Mouse (Mus musculus) myocyte (in vitro differentiated cells): ENCODE results near the gene Leng9. TPM values are rescaled to one million over a fixed set of nuclear protein-coding genes. Genes with fewer than 3 reads are reported as not detected.

Experiments
- H3K27me3 ChIP-seq: one replicate; pipeline ENCODE4 v1.6.1; 2011; ENCODE audit not compliant: control insufficient read depth, insufficient read depth, insufficient read length
- H3K36me3 ChIP-seq: one replicate; pipeline ENCODE4 v1.6.1; 2011; ENCODE audit not compliant: control insufficient read depth, insufficient read depth
- H3K4me2 ChIP-seq: one replicate; pipeline ENCODE4 v1.6.1; 2011; ENCODE audit warnings: low read depth, control low read depth
- H3K4me3 ChIP-seq: one replicate; pipeline ENCODE4 v1.5.1; 2011; ENCODE audit warnings: mild to moderate bottlenecking, control low read depth, moderate library complexity
- H3K79me2 ChIP-seq: one replicate; pipeline ENCODE4 v1.6.1; 2011; ENCODE audit not compliant: control insufficient read depth, insufficient read depth
- H3ac ChIP-seq: one replicate; pipeline ENCODE4 v1.6.1; 2011; ENCODE audit not compliant: control insufficient read depth, insufficient read length
- CEBPB ChIP-seq: IDR thresholded peaks from 2 replicates; pipeline ENCODE4 v1.6.1; 2011; ENCODE audit warnings: mild to moderate bottlenecking, moderate library complexity; ENCODE audit not compliant: poor library complexity, insufficient read depth, severe bottlenecking
- E2F4 ChIP-seq: IDR thresholded peaks from one replicate; pipeline ENCODE4 v1.6.1; 2011; ENCODE audit warnings: mild to moderate bottlenecking, control low read depth, moderate library complexity; ENCODE audit not compliant: insufficient read depth
- MAX ChIP-seq: IDR thresholded peaks from one replicate; pipeline ENCODE4 v1.6.1; 2011; ENCODE audit warnings: low read depth, mild to moderate bottlenecking, control low read depth
- MYOD1 ChIP-seq, 3 experiments: IDR thresholded peaks; one replicate each; pipeline ENCODE4 v1.6.1; 2011; ENCODE audit warnings: control low read depth in 2 of 3, low read depth in 2 of 3, mild to moderate bottlenecking in 2 of 3, moderate library complexity in 1 of 3; ENCODE audit not compliant: insufficient read length in 2 of 3, control insufficient read depth in 1 of 3
- MYOG ChIP-seq, 3 experiments: IDR thresholded peaks; one replicate each; pipeline ENCODE4 v1.6.1; 2011; ENCODE audit warnings: control low read depth in 2 of 3, low read depth in 2 of 3, mild to moderate bottlenecking in 2 of 3; ENCODE audit not compliant: insufficient read length in 2 of 3, control insufficient read depth in 1 of 3, insufficient read depth in 1 of 3
- POLR2A ChIP-seq: IDR thresholded peaks from one replicate; pipeline ENCODE4 v1.6.1; 2011; ENCODE audit warnings: low read depth, mild to moderate bottlenecking, control low read depth, moderate library complexity; ENCODE audit not compliant: insufficient read length
- POLR2AphosphoS2 ChIP-seq: IDR thresholded peaks from one replicate; pipeline ENCODE4 v1.6.1; 2011; ENCODE audit warnings: low read depth, control low read depth; ENCODE audit not compliant: insufficient read length
- REST ChIP-seq: IDR thresholded peaks from one replicate; pipeline ENCODE4 v1.6.1; 2011; ENCODE audit warnings: mild to moderate bottlenecking, control low read depth, moderate library complexity; ENCODE audit not compliant: insufficient read depth, insufficient read length
- SRF ChIP-seq: IDR thresholded peaks from one replicate; pipeline ENCODE4 v1.6.1; 2011; ENCODE audit warnings: low read depth; ENCODE audit not compliant: control insufficient read depth, insufficient read length
- TCF12 ChIP-seq: IDR thresholded peaks from one replicate; pipeline ENCODE4 v1.6.1; 2011; ENCODE audit warnings: mild to moderate bottlenecking, control low read depth; ENCODE audit not compliant: poor library complexity, insufficient read depth, severe bottlenecking
- TCF3 ChIP-seq: IDR thresholded peaks from one replicate; pipeline ENCODE4 v1.6.1; 2011; ENCODE audit warnings: low read depth, control low read depth; ENCODE audit not compliant: insufficient read length
- USF1 ChIP-seq: IDR thresholded peaks from one replicate; pipeline ENCODE4 v1.6.1; 2011; ENCODE audit warnings: low read depth, mild to moderate bottlenecking, control low read depth, moderate library complexity
- polyA plus RNA-seq: library from polyadenylated mRNA; unstranded; fragments of >200 nt; fragmentation: generic; extraction: Trizol; gene quantifications from one replicate; pipeline ENCODE4 v1.2.1, GENCODE M21; 2012; ENCODE audit warnings: missing spikeins

The Leng9 gene
- polyA plus RNA-seq, result 3.2 TPM

DNA sequence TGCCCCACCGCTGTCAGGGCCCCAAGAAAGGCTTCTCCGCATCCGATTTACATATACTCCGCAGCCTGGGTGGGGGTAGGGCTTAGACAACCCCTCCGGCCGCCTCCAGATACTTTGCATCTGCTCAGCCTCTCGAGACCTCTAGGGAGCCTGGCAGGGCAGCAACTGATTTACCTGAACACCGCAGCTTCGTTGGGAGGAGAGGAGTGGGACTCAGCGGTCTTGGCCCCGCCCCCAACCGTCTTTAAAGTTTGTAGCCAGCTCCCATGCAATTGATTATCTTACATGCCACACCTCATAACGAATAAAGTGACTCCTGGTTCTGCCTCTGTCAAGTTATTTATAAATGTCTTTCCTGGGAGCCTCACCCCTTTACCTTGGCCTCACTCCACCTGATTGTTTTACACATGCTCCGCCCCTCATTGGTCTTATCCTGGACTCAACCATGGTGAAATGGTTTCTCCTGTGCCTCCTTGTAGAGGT lies at the start of gene Leng9:
Leng9 (minus strand) TSS at position 316 of the 483 bp plus-strand sequence.
- no peaks in the 10 kb centered on the region for H3K27me3 ChIP-seq
- H3K4me2 ChIP-seq, result peak within 1 kb of the TSS; percentile 73
- H3K4me3 ChIP-seq, result peak within 1 kb of the TSS; percentile 76
- H3K79me2 ChIP-seq, result no peaks in the 10 kb centered on the region
- H3K36me3 ChIP-seq, result peaks cover 8% of the 10 kb centered on the region
- H3ac ChIP-seq, result peak within 1 kb of the TSS; percentile 58
- TF ChIP-seq CEBPB, result no peak
- TF ChIP-seq TCF12, result no peak
- TF ChIP-seq POLR2AphosphoS2, result no peak
- no peak for TF ChIP-seq REST
- TF ChIP-seq E2F4, result no peak
- no peak for TF ChIP-seq TCF3
- no peak for TF ChIP-seq USF1
- TF ChIP-seq MYOD1 (IDR thresholded peaks at IDR 0.05; ENCODE audit: control insufficient read depth in 1 of 3, insufficient read length in 2 of 3, low read depth in 2 of 3), result no peak
- no peak for TF ChIP-seq SRF
- TF ChIP-seq MYOG (IDR thresholded peaks at IDR 0.05; ENCODE audit: control insufficient read depth in 1 of 3, insufficient read depth in 1 of 3, insufficient read length in 2 of 3, low read depth in 2 of 3), result no peak
- no peak for TF ChIP-seq MAX
- TF ChIP-seq POLR2A, result no peak

DNA sequence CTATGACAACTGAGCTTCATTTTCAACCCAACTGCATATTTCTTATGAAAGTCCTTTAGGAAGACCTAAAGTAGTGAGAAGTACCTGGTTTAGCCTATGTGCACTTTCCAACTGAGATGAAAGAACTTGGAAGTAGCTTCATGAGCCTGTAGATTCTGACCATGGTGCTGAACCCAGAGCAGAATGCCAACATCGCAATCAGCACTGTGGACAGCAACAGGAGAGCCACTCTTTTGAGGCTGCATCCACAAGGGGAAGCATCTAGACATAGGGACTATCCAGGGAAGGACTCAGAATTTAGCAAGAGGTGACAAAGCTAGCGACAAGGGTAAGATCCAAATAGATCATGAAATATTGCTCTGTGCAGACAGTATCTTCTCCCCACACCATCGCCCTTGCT lies 28.3 kb upstream of the Leng9 start:
- Histone ChIP-seq H3K79me2 (no peaks in the 10 kb centered on the region), H3K4me3 (no peak overlapping the region), H3ac (no peak overlapping the region), H3K36me3 (no peaks in the 10 kb centered on the region), H3K27me3 (no peaks in the 10 kb centered on the region), H3K4me2 (no peak overlapping the region)
- no peak for TF ChIP-seq CEBPB
- no peak for TF ChIP-seq MYOG (IDR thresholded peaks at IDR 0.05; ENCODE audit: control insufficient read depth in 1 of 3, insufficient read depth in 1 of 3, insufficient read length in 2 of 3, low read depth in 2 of 3)
- no peak for TF ChIP-seq TCF12
- no peak for TF ChIP-seq SRF
- no peak for TF ChIP-seq POLR2AphosphoS2
- peak; percentile 100 for TF ChIP-seq REST
- no peak for TF ChIP-seq USF1
- TF ChIP-seq POLR2A, result no peak
- no peak for TF ChIP-seq TCF3
- TF ChIP-seq MAX, result peak; percentile 94
- TF ChIP-seq MYOD1 (IDR thresholded peaks at IDR 0.05; ENCODE audit: control insufficient read depth in 1 of 3, insufficient read length in 2 of 3, low read depth in 2 of 3), result no peak

DNA sequence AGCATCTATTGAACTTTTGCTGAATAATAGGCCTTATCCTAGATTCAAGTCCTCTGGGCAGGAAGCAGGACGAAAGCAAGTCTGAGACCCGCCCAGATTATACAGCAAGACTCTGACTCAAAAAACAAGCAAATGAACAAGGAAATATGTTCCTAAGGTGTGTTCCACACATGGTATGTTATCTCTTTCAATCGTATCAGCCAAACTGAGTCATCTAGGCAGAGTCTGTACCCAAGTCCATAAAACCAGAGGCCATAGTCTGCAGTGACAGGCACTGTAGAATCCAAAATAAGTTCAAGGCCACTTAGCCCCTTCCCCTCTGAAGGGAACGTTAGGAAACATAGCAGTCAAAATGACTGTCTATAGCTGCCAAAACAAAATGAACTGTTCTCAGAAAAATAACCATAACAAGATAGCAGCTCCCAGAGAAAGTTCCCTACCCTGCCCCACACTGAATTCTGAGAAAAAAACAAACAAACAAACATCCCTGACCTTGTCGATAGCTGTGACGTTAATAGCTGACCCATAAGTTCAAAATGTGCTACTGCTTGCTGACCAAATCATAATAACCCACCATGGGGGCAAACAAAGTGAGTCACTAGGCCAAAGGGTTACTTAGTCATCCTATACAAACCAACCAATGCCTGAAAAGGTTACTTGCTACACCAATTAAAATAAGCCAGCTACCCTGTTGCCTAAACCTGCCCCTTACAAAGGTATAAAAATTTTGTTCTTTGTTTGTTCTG lies 20.2 kb upstream of the Leng9 start:
- Histone ChIP-seq H3K4me2 (no peak overlapping the region), H3K79me2 (no peaks in the 10 kb centered on the region), H3K36me3 (no peaks in the 10 kb centered on the region), H3K4me3 (no peak overlapping the region), H3K27me3 (no peaks in the 10 kb centered on the region), H3ac (no peak overlapping the region)
- no peak for TF ChIP-seq TCF12
- TF ChIP-seq E2F4, result no peak
- TF ChIP-seq SRF, result no peak
- no peak for TF ChIP-seq REST
- no peak for TF ChIP-seq POLR2AphosphoS2
- TF ChIP-seq MAX, result no peak
- no peak for TF ChIP-seq MYOD1 (IDR thresholded peaks at IDR 0.05; ENCODE audit: control insufficient read depth in 1 of 3, insufficient read length in 2 of 3, low read depth in 2 of 3)
- no peak for TF ChIP-seq POLR2A

DNA sequence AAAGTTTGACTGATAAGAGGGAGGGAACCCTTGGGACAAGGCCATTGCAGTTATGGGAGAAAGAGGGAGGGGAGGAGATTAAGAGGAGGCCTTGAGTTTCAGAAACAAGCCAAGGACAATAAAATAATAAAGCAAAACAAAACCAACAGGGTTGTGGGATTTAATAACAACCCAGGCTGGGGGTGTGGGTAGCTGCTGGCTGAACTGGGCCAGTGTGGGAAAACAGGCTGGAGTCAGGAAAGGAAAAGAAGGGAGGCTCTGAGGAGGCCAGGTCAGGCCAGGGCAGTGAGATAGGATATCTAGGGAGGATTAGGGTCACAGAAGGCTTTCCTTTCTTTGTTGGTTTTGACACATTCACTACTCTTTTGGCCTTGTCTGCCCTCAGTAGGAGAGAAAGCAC lies 16.9 kb upstream of the Leng9 start:
- Histone ChIP-seq H3K4me2 (no peak overlapping the region), H3K4me3 (no peak overlapping the region), H3K36me3 (no peaks in the 10 kb centered on the region), H3K27me3 (no peaks in the 10 kb centered on the region), H3ac (no peak overlapping the region), H3K79me2 (no peaks in the 10 kb centered on the region)
- TF ChIP-seq MYOG (IDR thresholded peaks at IDR 0.05; ENCODE audit: control insufficient read depth in 1 of 3, insufficient read depth in 1 of 3, insufficient read length in 2 of 3, low read depth in 2 of 3) (no peak), MAX (no peak), REST (no peak), POLR2AphosphoS2 (no peak), CEBPB (no peak), TCF3 (no peak), USF1 (no peak), MYOD1 (IDR thresholded peaks at IDR 0.05; ENCODE audit: control insufficient read depth in 1 of 3, insufficient read length in 2 of 3, low read depth in 2 of 3) (no peak), TCF12 (no peak), E2F4 (no peak), POLR2A (no peak), SRF (no peak)
